Mouse (Mus musculus): ENCODE measurements at regions not wholly inside any gene's neighbourhood (a gene's known extent, or its start where the extent isn't known, plus 50 kb on each side); places are given as distances from the start of the nearest gene placed in this dataset.

DNA sequence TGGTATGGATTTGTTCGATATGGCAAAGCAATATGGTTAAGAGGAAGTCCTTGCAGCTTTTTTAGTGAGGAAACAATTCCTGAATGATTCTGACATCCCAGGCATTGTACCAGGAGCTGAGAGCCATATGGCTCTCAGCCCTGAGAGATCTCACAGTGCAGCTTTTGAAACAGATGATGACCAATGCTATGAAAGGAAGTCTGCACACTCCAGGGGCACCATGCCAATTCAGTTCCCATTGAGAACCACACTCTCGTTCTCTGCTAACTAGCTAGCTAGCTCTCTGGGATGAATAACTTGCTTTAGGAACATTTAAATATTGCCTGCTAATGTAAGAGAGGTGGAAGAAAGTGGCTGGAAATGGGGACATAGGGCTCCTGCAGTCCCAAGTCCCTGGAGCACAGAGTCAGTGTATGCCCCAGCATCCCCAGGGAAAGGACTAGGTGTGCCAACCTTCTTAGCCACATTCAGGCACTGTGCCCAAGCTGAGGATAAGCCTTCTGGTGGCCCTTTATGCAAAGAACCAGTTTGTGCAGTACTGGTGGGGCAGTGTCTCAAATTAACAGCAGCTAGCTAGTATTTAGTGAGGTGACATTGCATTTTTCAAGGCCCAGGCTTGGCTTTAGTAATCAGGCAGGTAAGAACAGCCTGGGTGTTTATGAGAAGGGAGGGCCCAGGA, 61.8 kb upstream of the Nampt start:
- no peak for DNase-seq

DNA sequence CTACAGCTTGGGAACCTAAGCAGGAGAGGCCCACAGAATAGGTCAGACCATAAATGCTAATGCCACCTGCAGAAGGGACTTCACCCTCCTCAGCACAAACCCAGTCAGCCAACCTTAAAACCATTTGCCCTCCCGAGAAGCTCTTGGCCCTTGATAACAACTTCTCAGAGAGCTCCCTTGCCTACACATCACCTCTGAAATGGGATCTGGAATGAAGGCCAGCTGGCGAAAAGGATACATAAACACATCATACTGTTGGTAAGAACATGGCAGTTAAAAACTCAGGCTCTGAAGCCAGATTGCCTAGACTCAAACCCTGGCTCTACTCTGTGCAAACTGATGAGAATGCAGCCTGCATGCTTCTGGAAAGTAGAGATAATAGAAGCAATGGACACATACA, 61.2 kb upstream of the Nampt start:
- DNase-seq: no peak

DNA sequence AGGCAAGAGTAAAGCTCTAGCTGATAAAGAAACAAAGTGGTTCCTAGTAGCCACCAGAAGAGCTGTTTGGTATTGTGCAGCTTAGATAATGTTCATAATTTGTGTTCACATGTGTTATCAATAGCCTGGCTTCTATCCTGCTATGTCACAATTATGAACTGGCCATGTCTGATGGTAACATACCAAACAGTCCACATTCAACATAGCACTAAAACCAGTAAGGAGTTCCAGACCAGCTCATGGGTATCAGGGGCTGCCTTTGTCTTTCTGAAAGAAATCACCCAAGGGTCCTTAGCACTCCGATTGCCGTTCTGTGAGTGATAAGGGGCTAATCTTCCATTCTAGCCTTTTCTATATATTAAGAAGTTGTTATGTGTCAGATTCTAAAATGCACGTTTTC, 58.7 kb upstream of the Nampt start:
- no peak for DNase-seq

DNA sequence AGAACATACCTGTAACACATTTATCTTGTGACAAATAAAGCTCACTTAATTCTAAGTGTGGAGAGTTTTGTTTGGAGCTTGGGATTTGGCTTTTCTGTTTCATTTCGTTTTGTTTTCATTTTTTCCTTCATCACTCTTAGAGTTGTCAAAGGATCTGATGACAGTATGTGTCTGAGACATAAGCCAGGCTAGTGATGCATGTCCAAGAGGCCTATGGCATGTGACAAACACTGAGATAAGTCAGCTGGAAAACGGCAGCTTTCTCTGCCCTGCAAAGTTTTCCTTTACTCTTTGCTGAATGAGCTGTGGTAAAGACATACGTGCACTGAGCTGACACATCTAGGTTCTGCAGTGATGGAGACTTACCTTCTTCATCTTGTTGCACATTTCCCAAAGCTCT, 58.3 kb upstream of the Nampt start:
- DNase-seq: peak; percentile 1

DNA sequence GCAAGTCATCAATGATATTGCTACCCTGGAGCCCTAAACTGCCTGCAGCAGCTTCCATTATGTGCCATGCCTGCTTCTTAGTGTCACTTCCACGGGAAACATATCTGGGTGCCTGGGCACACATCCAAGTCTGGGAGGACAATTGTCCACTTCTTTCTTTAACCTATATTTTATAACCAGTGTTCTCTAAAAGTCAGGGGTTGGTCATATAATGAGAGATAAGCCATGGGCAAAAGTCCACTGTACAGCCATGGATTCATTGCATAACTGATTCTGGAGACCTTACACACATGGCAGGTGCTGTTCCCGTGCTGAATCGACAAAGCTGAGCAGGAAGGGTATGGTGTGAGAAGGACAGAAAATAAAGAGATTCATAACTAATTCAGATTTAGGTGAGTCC, 55.1 kb upstream of the Nampt start:
- DNase-seq: no peak

DNA sequence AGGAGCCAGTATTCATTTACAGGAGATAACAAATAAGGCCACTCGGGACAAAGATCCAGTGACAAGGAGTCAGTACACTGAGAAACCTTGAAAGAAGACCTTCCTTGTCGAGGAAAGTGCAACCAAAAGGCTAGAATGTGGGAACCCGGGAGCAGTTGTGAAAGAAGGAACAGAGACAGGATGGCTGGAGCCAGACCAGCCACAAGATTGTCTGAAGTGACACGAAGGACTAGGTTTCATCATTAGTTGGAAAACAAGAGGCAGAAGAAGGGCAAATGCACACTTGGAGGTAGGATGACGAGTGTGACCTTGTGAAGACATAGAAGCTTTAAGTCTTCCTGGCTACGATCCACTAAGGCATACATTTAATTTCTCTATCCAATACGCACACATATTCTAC, 54.6 kb upstream of the Nampt start:
- DNase-seq: no peak

DNA sequence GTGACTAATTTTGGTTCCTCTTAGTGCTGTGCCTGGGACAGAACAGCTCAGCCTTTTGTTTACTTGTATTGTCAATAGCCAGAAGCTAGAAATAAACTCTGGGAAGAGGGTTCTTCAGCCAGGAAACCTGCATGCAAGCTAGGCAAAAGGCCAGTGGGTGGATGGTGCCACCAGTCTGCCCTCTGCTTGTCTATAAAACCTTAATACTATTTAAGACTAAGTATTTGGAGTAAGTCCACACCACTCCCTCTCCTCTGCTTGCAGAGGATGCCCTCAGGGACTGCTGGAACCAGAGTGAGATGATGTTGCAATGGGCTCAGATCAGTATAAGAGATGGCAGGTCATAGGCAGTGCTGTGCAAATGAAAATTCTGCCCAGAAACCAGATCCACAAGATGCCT, 53.5 kb upstream of the Nampt start:
- no peak for DNase-seq

DNA sequence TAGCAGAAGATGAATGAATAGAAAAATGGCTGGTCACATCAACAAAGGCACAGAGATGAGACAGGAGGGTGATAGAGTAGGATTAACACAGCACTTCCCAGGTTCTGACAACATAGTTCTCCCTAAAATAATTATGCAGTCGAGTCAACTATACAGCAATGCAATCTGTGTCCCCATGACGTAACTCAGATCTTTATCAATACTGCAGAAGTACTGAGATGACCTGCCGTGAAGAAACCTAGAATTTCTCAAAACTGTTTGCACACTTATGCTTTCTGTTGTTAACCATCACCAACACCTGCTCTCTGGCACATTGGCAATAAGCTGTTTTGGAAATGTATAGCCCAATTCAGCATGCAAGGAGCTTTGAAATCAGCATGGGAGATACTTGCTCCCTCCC, 52.8 kb upstream of the Nampt start:
- DNase-seq: no peak

DNA sequence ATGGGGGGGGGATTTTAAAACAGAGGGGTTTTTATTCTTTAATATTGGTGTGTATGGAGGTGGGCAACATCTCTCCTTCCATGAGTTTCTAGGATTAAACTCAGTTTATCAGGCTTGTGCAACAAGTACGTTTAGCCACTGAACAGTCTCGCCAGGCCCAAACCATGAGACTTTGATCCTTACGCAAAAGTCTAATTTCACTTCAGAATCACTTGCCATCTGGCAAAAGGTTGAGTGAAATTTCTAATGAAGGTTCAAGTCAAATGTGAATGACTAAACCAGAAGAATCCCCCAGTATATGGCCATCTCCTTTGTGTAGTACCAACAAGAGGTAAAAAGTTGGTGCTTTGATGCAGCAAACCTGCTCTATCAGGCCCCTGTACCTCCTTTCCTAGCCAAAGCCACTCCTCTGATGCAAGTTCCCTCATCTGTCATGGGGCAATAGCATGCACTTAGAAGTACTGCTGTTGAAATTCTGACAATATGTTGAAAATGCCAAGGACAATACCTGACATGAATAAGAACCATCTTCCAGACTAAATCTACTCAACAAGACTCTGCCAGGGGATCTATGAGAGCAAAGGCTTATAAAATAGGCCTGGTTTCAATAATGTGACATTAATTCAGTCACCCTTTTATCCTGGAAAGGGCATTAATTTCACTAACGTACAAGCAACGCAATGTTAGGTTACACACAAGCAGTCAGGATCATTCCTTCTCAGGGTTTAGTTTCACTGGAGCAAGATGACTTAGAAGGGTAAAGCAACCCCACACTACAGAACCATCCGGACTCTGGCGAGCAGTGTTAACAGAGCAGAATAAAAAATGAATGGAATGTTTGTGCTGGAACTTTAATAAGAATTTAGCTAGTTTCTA, 51.9 kb upstream of the Nampt start:
- DNase-seq: no peak

DNA sequence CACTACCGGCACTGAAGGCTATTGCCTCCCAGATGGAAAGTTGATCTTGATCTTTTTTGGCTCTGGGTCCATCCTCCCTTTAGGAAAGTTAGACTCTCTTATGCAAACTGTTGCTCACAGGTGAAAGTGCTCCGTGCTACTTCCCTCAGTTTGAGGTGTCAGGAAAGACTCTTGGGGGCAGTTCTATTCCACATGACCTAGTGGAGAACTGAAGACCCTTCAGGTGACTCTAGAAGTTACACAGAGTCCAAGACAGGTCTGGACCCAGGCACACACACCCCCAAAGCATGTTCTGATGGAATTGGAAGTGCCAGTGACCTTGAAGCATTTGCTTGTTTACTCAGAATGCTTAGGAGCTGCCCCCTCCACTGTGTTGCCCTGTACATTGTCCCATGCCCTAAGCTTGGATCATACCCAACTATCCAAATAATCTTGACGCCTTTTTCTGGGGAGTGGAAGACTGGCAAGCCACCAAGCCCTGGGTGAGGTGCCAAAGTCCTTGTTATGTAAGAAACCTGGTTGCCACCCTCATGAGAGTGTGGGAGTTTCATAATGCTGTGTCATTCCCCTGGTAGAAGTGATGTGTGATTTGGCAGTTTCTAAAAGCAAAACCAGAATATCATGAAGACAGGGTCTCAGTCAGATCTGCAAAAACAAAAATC, 51.1 kb upstream of the Nampt start:
- DNase-seq: no peak

DNA sequence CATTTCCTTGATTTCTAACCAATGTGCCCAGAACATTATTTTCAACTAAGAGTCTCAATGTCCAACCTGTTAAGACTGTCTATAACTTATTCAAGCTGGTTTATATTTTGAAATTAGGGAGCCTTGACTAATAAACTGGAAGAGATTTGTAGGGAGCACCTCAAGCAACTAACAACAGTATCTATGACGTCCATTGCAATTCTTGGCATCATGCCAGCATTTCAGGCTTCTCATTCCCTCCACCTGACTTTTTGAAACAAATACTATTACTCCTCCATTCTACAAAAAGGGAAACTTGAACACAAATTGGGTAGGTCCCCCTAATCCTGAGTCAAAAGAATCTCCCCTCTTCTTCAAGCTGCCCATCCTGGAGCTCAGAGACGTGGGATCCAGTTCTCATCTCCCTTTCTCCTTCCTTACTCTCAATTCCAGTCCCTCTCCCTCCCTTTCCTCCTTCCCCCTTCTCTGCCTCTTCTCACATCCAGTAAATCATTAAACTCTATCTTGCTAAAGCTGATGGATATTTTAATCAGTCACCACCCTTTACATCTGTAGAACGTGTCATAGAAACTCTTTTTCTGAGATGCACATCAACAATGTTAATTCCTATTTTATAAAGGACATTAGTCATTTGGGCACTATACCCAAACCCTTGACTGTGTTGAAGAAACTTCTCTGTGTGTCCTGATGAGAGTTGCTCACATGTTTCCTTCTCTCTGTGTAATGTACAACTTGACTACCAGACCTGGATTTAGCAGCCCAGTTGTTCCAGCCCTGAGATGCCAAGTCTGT, 50.4 kb upstream of the Nampt start:
- no peak for DNase-seq

All from embryo, embryonic 11 days (tissue).